In genomic region chr7:81554369-81554768, GRCm38 (mm10) we compare ENCODE assay signal across 9 mouse cellular contexts. TPM values are rescaled to one million over a fixed set of nuclear protein-coding genes. Genes with fewer than 3 reads are reported as not detected.
DNase-seq lines count a peak whose midpoint lies in the region; TF ChIP-seq lines count a peak whose summit lies in the region.
"Had no signal": no experiment of that assay in that cellular context is flagged by ENCODE, and none has a peak within 500 bp of the region (broad histone marks: within the 10 kb centered on the region; RNA-seq: fewer than 3 reads in every experiment).

No protein-coding gene starts in this region.

- intact Hi-C loops in left cerebral cortex, adult 2 months (cut with DNase I), result no loop called here

- peak; percentile 32 for TF ChIP-seq CTCF in left cerebral cortex, adult 2 months (IDR thresholded peaks at IDR 0.05)

- peak; percentile 33 for DNase-seq in adrenal gland, postnatal 25 days
- DNase-seq in adrenal gland, postnatal 4 days (ENCODE audit: low spot score in 2 of 2), result no peak
- DNase-seq in left cerebral cortex, adult 2 months (ENCODE audit: extremely low spot score in 1 of 2, low spot score in 2 of 2), result no peak
- no peak for DNase-seq in left cerebral cortex, adult 11 months (ENCODE audit: low spot score)
- DNase-seq in c-Kit-positive CD71-positive TER-119-negative erythroid progenitor cells, embryonic 14.5 days (ENCODE audit: low read depth), result peak; percentile 58
- peak; percentile 43 for DNase-seq in lung, postnatal 14 days
- no peak for DNase-seq in frontal cortex, adult 2 months (ENCODE audit: extremely low spot score in 1 of 2, low spot score in 1 of 2)
- DNase-seq in T-cell, adult 2 months (ENCODE audit: low spot score), result no peak

- H3K27ac ChIP-seq in left cerebral cortex, adult 2 months, result no peak overlapping the region
- H3K27ac ChIP-seq: heart, embryonic 15.5 days had no signal

- H3K4me3 ChIP-seq in left cerebral cortex, adult 2 months, result no peak overlapping the region
- H3K4me3 ChIP-seq: heart, embryonic 15.5 days had no signal

RNA-seq across cellular contexts. Expression of gene Fsd2, which starts 12.4 kb away (rescaled TPM):
- total RNA-seq in adrenal gland, postnatal 25 days (2021), result 0.29 and 0.85 TPM in 2 replicates
- total RNA-seq in adrenal gland, postnatal 4 days (2021), result 1 to 10 TPM; 2.4 to 4.5 TPM
- under 1 TPM; 0.25 to 0.26 TPM for total RNA-seq in left cerebral cortex, adult 2 months (2021)
- polyA plus RNA-seq in frontal cortex, adult 2 months (2012; rRNA removed), result 0.22 and 0.25 TPM in 2 replicates

RNA-seq across cellular contexts. Expression of gene Whamm, which starts 16.7 kb away (rescaled TPM):
- total RNA-seq in adrenal gland, postnatal 25 days (2021), result 21.4 and 25.0 TPM in 2 replicates
- 10 to 100 TPM; 18.8 to 21.5 TPM for total RNA-seq in adrenal gland, postnatal 4 days (2021)
- total RNA-seq in left cerebral cortex, adult 2 months (2021), result 10 to 100 TPM; 18.6 to 19.1 TPM
- 21.4 and 24.2 TPM in 2 replicates for polyA plus RNA-seq in frontal cortex, adult 2 months (2012; rRNA removed)

RNA-seq across cellular contexts. Expression of gene BC048679, which starts 56.3 kb away (rescaled TPM):
- not detected in 2 replicates for total RNA-seq in adrenal gland, postnatal 25 days (2021)
- not detected for total RNA-seq in adrenal gland, postnatal 4 days (2021)
- total RNA-seq in left cerebral cortex, adult 2 months (2021), result not detected
- polyA plus RNA-seq in frontal cortex, adult 2 months (2012; rRNA removed), result not detected in 2 replicates
- polyA plus RNA-seq: heart, embryonic 15.5 days had no signal

Comparison
In these comparisons a context has a peak if more than half of its experiments do, and no peak if none do; other contexts are left out.
1. DNase-seq: peak in adrenal gland, postnatal 25 days (single experiment), c-Kit-positive CD71-positive TER-119-negative erythroid progenitor cells, embryonic 14.5 days (single experiment) and lung, postnatal 14 days (single experiment); none in adrenal gland, postnatal 4 days (0 of 2), left cerebral cortex, adult 2 months (0 of 2), left cerebral cortex, adult 11 months (single experiment), frontal cortex, adult 2 months (0 of 2) and T-cell, adult 2 months (single experiment).